Mouse (Mus musculus) right cerebral cortex, postnatal 36 days (tissue): ENCODE results near the gene Tstd2.

ENCODE experiments used
- DNase-seq, 2 experiments: peaks; one replicate each; pipeline ENCODE4 v3.0.0; 2022; ENCODE audit warnings: low spot score in 2 of 2, mixed read lengths in 1 of 2

Gene Tstd2

GRCm38 (mm10) chr4:46119514-46120094, 18.9 kb downstream of the Tstd2 start:
- no peak for DNase-seq

DNA sequence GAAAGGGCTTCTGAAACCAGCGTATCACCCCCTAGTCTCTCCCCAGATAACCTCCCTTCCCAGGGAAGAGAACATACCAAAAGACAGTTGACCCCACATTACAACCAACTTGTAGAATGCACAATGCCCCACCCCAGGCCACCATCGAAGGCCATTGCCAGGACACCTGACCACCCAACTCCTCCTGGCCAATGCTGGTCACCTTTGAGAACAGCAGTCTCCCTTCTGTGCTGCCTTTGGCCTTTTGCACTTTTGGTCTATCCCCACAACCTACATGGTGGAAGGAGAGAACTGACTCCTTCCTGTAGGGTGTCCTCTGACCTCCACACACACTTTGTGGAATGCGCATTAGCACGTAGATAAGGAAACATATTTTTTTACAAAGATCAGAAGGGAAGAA, 21.0 kb downstream of the Tstd2 start:
- DNase-seq, result no peak

- DNase-seq, result no peak
Observed at GRCm38 (mm10) chr4:46116544-46117175, 21.8 kb downstream of the Tstd2 start.

GRCm38 (mm10) chr4:46115308-46115707, 23.2 kb downstream of the Tstd2 start:
- DNase-seq, result no peak

DNA sequence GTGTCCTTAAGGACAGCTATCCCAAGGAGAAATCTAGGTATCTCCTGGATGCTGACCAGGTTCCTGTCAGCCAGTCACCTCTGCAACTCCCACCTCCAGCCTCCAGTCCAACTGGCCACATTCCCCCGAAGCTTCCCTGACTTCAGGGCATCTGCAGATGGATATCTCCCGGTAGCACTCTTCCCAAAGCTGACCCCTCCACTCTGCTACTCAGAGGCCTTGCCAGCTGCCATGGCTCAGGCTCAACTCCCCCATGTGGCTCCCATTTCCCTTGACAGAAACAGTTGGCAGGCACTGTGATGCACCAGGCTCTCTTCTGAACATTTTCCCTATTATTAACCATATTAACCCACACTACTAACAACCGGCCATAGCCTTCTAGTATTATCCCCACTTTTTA, 27.1 kb downstream of the Tstd2 start:
- DNase-seq, result no peak

- no peak for DNase-seq
Observed at GRCm38 (mm10) chr4:46110084-46110483, 28.4 kb downstream of the Tstd2 start.

- DNase-seq, result no peak
Observed at GRCm38 (mm10) chr4:46102078-46102769, 36.3 kb downstream of the Tstd2 start.

DNA sequence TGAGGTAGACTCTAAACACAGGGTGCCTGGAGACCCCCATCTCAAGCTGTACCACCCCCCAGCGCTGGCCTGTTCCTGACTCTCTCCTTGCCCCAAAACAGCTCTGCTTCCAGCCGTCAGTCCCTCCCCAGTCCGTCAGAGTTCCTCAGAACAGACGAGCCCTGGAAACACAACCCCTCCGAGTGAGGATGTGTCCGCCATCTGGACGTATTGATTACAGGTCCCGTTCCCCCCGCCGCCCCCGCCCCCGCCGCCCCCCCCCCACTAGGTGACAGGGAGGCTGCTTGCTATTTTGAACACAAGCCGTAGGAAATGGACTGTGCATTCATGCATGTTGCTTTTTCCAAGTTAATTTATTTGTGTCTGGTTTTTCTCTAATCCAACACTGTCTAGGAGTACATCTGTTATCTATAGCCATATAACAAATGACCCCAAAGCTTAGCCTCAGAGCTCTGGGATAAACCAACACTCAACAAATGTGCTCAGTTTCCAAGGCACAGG, 37.2 kb downstream of the Tstd2 start:
- DNase-seq, result no peak

GRCm38 (mm10) chr4:46100539-46100938, 38.0 kb downstream of the Tstd2 start:
- DNase-seq, result no peak

DNA sequence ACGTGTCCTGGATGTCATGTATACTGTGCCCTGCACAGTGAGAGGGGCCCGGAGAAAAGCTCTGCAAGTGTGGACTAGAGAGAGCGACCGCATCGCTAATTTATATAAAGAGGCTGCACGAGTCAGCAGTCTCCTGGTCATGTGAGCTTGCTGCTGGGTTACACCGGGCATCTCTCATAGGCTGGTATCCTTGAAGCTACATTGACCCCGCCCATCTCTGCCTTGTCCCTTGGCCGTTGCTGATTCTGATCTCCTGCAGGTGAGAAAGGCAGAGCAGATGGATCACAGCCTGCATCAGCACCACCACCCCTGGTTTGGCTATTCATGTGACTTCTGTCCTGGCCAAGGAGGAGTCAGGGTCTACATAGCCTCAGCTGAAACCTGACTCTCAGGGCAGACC, 39.4 kb downstream of the Tstd2 start:
- DNase-seq, result no peak

DNA sequence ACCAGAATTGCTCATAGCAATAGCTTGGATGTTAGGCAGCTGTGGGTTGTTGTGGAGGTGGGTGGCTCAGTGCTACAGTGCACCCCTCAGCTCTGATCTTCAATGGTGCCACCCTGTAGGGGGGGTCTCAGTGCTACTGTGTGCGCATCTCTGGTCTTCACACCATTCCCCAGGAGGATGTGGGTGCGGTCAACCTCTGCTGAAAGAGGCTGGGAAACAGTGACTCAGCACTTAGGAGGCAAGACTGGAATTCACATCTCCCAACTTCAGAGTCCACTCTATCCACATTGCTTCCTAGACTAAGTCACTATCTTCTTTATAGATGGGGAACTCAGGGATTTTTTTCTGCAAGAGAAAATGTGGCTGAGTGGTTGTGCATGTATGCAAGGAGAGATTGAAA, 40.9 kb downstream of the Tstd2 start:
- no peak for DNase-seq

GRCm38 (mm10) chr4:46096546-46096945, 41.9 kb downstream of the Tstd2 start:
- DNase-seq, result no peak

- no peak for DNase-seq
Observed at GRCm38 (mm10) chr4:46095826-46096159, 42.7 kb downstream of the Tstd2 start.

DNA sequence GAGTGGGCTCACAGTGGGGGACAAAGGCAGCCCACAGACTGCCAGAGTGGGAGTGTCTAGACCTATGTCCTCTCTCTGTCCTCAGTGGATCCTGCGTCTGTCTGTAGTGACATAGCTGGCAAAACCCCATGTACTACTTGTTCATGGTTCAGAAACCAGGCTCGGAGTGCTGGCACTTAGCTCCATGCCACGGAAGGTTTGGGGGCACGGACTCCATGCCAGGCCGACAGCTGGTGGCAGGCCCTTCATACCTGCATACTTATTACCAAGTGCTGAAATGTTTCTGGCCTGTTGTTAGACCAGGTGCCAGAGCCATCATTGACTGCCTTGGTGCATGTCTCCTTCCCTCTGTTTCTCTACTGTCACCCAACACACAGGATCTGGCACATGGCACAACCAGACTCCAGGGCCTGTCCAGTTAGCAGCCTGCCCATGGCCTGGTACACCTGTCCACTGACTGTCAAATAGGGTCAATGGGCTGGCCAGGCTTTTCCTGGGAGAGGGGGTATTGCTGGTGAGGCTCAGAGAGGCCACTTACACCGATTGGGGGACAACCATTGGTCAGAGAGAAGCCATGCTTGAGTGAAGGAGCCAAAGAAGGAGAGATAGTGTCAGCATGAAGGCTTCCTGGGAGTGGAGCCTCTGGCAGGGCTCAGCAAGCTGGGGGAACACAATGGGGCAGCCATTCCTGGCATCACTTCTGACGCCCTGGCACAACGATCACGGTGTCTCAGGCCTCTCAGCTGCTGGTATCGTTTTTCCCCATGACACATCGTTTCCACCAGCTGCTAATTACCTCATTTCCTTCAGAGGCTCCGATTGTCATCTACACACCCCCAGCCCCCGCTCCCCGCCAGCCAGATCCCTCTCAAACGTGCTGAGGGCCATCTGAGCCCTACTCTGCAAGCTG, 43.3 kb downstream of the Tstd2 start:
- DNase-seq, result peak in 1 of 2 experiments; percentile 29

DNA sequence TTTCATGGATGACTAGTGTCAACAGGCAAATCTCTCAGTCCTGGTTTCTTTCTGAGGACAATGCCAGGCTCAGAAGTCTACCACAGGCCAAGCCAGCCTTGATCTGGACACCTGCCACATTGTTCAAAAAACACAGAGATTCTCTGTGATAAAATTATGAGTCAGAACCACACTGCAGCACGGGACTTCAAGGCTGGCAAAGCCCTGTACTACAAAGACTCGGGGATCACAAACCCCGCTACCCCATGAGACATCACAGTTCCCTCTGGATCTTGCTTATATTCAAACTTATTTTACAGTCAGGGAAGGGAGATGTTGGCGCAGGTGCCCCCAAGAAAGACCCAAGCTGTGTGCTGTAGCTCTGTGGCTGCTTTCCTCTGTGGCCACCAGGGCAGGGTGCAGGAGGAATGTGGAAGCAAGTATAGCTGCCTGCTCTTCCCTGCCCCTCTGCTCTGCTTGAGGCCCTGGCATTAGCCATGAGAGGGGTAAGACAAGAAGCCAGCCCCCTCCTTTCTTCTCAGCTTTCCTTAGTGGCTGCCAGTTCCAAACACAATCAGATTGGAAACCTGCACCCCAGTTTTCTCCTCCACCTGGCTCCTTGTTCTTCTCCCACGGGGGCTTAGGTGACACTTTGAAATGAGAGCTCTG, 45.9 kb downstream of the Tstd2 start:
- DNase-seq, result peak; percentile 32 to 36

DNA sequence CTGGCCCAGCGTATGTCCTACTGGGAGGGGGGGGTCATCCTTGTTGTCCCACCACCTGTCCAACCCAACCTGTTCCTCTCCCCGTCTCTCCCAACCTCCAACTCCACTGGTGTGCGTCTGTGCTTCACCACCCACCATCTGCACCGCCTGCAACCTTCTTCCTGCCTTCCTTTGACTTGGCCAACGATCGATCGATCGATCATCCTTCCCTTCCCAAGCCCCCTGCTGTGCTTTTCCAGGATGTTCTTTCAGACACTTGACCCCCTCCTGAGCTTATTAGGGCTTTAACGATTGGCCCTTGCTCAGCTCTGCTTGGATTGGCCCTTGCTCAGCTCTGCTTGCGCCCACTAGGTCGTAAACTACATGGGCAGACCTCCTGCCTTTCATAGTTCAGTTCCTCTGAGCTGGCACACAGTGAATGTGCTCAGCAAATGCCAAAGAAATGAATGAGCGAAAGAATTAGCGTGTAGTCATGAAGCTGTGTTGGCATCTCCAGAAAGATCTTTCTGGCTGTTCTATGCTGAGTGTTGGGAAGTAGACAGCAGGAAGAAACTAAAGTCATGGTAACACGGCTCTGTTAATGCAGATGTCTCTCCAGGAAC, 48.9 kb downstream of the Tstd2 start:
- DNase-seq, result no peak

DNA sequence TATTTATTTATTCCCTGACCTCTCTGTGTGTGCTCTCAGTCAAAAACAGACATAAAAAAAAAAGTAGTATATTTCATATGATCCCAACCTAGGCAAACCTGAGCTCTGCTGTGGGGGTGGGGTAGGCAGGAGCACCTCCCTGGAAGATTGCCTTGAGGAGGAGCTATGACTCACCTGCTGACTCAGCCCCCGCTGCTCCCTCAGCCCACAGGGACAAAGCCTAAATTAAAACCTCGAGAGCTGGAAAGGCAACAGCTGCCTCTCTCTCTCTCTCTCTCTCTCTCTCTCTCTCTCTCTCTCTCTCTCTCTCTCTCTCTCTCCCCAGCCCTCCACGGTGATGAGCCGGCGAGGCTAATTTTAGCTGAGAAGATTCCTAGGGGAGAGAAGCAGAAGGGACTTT, 50.6 kb downstream of the Tstd2 start:
- DNase-seq, result peak; percentile 87 to 89

- peak; percentile 66 to 84 for DNase-seq
Observed at GRCm38 (mm10) chr4:46087427-46087771, 51.1 kb downstream of the Tstd2 start.

DNA sequence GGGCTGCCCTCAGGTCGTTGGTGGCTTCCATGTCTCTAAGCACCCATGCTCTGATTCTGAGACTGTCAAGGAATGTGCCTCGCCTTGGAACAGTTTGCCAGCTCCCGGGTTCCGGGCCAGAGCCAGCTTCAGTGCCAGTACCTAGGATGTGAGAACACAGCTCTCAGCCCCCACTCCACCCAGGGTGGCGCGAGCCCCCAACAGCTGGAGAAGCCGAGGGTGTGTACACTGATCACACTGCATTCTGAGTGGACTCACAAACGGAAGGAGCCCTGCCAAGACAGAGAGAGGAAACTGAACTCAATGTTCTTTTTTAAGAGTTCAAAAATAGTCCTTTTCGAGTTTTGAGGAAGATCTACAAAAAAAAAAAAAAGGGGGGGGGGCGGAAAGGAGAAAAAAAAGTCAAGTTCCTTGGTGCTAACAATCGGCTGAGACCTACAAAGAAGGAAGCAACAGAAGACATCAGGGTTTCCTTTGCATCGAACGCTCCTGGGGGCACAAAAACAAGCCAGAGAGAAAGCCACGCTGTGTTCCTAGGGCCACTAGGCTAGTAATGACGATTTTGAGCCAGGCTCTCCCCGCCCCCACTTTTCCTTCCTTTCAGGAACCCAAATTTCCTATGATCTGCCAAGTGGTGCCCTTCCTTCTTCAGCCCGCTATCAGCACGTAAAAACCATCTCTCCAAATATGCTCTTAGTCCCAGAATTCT, 51.6 kb downstream of the Tstd2 start:
- peak; percentile 72 to 83 for DNase-seq

DNA sequence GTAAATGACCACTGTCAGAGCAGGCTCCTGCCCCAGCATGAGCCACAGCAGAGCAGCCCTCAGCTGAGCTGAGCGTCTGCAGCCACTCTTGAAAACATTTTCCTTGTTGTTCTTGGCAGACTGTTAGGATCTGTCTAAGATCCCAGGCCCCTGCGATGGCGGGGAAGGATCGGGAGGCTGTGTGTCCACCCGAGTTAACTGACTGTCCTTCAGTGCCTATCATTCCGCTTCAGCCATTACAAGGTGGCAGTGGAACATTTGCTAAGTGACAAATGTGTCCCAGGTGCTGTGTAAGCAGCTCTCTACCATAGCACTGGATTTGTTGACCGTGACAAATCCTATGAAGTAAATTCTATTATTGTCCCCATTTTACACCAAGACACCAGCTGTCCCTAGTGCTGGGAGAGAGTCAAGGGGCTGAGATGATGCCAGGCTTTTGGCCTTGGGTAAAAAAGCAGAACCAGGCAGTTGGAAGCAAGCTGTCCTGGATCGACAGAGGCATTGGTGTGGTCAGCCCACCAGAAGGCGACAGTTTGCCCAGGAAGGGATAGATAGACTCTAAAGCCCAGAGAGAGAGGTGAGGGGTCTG, 53.2 kb downstream of the Tstd2 start:
- DNase-seq, result no peak
